Mouse (Mus musculus): ENCODE results near the gene Dsn1. TPM values are rescaled to one million over a fixed set of nuclear protein-coding genes. Genes with fewer than 3 reads are reported as not detected.
A peak's percentile ranks its signal among the peaks of the same experiment; 100 is the strongest.

Gene Dsn1
- polyA plus RNA-seq, 1 experiment from 2014 or later, result 11.9 TPM

DNA sequence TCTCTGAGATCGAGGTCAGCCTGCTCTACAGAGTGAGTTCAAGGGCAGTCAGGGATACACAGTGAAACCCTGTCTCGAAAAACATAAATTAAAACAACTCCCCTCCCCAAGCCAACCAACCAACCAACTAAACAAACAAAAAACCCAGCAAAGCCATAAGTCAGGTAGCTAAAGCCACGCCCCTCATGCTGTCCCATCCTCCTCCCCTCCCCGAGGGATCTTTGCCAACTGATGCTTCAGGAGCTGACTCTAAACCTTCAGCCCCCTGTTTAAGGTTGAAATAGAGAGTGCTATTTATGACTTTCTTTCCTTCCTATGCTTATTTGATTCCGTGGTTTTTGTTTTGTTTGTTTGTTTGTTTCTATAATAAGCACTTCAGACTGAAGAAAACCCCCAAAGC lies 40.0 kb upstream of the Dsn1 start:
- Histone ChIP-seq H3K27me3 (ENCODE audit: control insufficient read depth, insufficient read depth, low read length) (no peaks in the 10 kb centered on the region), H3K4me3 (replicated peaks; ENCODE audit: low read length) (no peak overlapping the region), H3K36me3 (replicated peaks; ENCODE audit: control insufficient read depth, insufficient read depth) (peaks cover 43% of the 10 kb centered on the region), H3K9me3 (ENCODE audit: control insufficient read depth, low read length) (no peaks in the 10 kb centered on the region), H3K4me2 (replicated peaks) (no peak overlapping the region), H3K4me1 (replicated peaks; ENCODE audit: control insufficient read depth, insufficient read depth, low read length) (peaks cover 35% of the 10 kb centered on the region), H3K27ac (no peak overlapping the region; the same call in 1 of the 2 replicates), H3K9ac (no peak overlapping the region)
- 96% methylated on average over 5 of the region's 5 CpGs for WGBS
- DNase-seq (ENCODE audit: low spot score) (no peak), ATAC-seq (ENCODE audit: low FRiP score) (no peak)

DNA sequence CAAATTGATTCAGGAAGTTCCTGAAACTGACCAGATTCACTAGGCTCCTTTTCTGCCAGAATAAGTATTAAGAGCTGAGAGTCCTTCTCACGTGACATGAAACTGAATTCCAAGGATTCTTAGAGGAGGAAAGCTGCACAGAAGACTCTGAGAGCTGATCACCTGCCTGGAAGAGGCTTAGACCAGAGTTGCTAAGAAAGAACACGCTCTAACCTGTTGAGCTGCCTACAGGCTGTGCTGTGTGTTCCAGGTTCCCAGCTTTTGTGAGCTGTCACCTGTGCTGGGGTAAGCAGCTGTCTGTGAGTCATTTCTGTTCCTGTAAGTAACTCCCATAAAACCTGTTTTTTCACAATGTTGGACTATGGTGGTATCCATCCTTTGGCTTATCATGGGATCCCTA lies 39.0 kb upstream of the Dsn1 start:
- Histone ChIP-seq H3K9ac (no peak overlapping the region), H3K36me3 (replicated peaks; ENCODE audit: control insufficient read depth, insufficient read depth) (peaks cover 49% of the 10 kb centered on the region), H3K4me1 (replicated peaks; ENCODE audit: control insufficient read depth, insufficient read depth, low read length) (peaks cover 31% of the 10 kb centered on the region), H3K4me2 (replicated peaks) (no peak overlapping the region), H3K27ac (no peak overlapping the region), H3K4me3 (replicated peaks; ENCODE audit: low read length) (no peak overlapping the region), H3K9me3 (ENCODE audit: control insufficient read depth, low read length) (no peaks in the 10 kb centered on the region), H3K27me3 (ENCODE audit: control insufficient read depth, insufficient read depth, low read length) (no peaks in the 10 kb centered on the region)
- WGBS, result 97% methylated on average over 2 of the region's 2 CpGs
- DNase-seq (ENCODE audit: low spot score) (no peak), ATAC-seq (ENCODE audit: low FRiP score) (no peak)

DNA sequence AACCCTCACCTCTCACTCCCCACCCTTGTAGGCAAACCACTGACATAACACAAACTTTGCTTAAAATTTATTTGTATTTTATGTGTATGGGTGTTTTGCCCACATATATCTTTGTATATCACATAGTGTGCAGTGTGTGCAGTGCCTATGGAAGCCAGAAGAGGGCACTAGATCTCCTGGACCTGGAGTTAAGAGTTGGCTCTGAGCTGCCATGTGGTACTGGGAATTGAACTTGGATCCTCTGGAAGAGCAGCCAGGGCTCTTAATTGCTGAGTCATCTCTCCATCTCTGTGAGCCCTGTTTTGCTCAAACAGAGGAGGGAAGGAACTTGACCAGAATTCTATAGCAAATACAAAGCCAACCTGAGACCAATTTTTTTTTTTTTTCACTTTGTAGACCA lies 37.0 kb upstream of the Dsn1 start:
- no peak for ATAC-seq (ENCODE audit: low FRiP score)
- no peaks in the 10 kb centered on the region for H3K27me3 ChIP-seq (ENCODE audit: control insufficient read depth, insufficient read depth, low read length)
- DNase-seq (ENCODE audit: low spot score), result no peak

DNA sequence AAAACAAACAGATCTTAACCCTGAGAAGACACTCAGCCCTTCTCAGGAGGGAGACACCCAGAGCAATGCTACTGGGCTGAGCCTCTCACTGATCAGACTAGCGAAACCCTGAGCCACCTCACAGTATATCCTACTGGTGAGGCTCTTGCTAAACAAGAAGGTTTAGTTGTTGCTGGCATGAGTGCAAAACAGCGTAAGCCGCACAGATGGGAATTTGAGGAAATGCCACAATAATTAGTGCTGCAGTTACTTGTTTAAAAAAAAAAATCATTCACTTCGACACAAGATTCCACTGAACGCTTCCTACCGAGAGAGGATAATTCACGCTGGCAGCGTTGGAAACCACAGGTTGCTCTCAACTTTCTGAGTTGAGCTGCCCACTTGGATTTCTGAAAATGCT lies 36.6 kb upstream of the Dsn1 start:
- H3K9ac ChIP-seq, result no peak overlapping the region
- H3K27me3 ChIP-seq (ENCODE audit: control insufficient read depth, insufficient read depth, low read length), result no peaks in the 10 kb centered on the region
- H3K4me3 ChIP-seq (replicated peaks; ENCODE audit: low read length), result no peak overlapping the region
- H3K36me3 ChIP-seq (replicated peaks; ENCODE audit: control insufficient read depth, insufficient read depth), result peaks cover 73% of the 10 kb centered on the region
- no peak for ATAC-seq (ENCODE audit: low FRiP score)
- no peak for DNase-seq (ENCODE audit: low spot score)
- H3K4me2 ChIP-seq (replicated peaks), result no peak overlapping the region
- no peak overlapping the region for H3K27ac ChIP-seq
- H3K4me1 ChIP-seq (replicated peaks; ENCODE audit: control insufficient read depth, insufficient read depth, low read length), result peaks cover 7% of the 10 kb centered on the region
- 88% methylated on average over 8 of the region's 8 CpGs for WGBS
- H3K9me3 ChIP-seq (ENCODE audit: control insufficient read depth, low read length), result no peaks in the 10 kb centered on the region

More for the DNA sequence above, 37.0 kb upstream of the Dsn1 start:
- Histone ChIP-seq H3K9me3 (ENCODE audit: control insufficient read depth, low read length) (no peaks in the 10 kb centered on the region), H3K9ac (no peak overlapping the region), H3K27ac (no peak overlapping the region), H3K4me1 (replicated peaks; ENCODE audit: control insufficient read depth, insufficient read depth, low read length) (peaks cover 12% of the 10 kb centered on the region), H3K4me3 (replicated peaks; ENCODE audit: low read length) (no peak overlapping the region), H3K36me3 (replicated peaks; ENCODE audit: control insufficient read depth, insufficient read depth) (peaks cover 68% of the 10 kb centered on the region), H3K4me2 (replicated peaks) (no peak overlapping the region)

DNA sequence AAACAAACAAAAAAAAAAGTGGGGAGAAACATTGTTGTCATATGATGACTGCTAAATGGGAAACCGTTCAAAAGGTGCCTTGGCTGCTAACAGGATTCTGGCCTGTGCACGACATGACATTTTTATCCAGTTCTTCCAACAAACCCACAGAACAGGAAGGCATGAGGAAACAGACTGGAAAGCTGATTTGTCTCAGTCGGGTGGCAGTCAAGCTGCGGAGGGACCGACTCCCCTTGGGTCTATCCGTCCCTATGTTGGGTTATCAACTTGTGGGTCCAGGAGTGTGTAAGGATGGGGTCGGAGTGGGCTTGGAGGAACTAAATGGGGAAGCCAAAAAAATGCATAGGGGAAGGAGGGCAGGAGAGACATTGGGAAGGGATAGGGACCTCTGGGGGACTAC lies 34.5 kb upstream of the Dsn1 start:
- Histone ChIP-seq H3K9me3 (ENCODE audit: control insufficient read depth, low read length) (no peaks in the 10 kb centered on the region), H3K27me3 (ENCODE audit: control insufficient read depth, insufficient read depth, low read length) (no peaks in the 10 kb centered on the region), H3K27ac (no peak overlapping the region), H3K4me2 (replicated peaks) (no peak overlapping the region), H3K4me1 (replicated peaks; ENCODE audit: control insufficient read depth, insufficient read depth, low read length) (no peaks in the 10 kb centered on the region), H3K36me3 (replicated peaks; ENCODE audit: control insufficient read depth, insufficient read depth) (peaks cover 88% of the 10 kb centered on the region), H3K4me3 (replicated peaks; ENCODE audit: low read length) (no peak overlapping the region), H3K9ac (no peak overlapping the region)
- no peak for ATAC-seq (ENCODE audit: low FRiP score)
- 93% methylated on average over 7 of the region's 7 CpGs for WGBS
- no peak for DNase-seq (ENCODE audit: low spot score)

- Histone ChIP-seq H3K4me2 (replicated peaks) (no peak overlapping the region), H3K9ac (no peak overlapping the region), H3K27me3 (ENCODE audit: control insufficient read depth, insufficient read depth, low read length) (no peaks in the 10 kb centered on the region), H3K9me3 (ENCODE audit: control insufficient read depth, low read length) (no peaks in the 10 kb centered on the region), H3K27ac (no peak overlapping the region), H3K36me3 (replicated peaks; ENCODE audit: control insufficient read depth, insufficient read depth) (peaks cover 85% of the 10 kb centered on the region), H3K4me3 (replicated peaks; ENCODE audit: low read length) (no peak overlapping the region), H3K4me1 (replicated peaks; ENCODE audit: control insufficient read depth, insufficient read depth, low read length) (no peaks in the 10 kb centered on the region)
- 83% methylated on average over 17 of the region's 17 CpGs for WGBS
- DNase-seq (ENCODE audit: low spot score), result no peak
- no peak; the same call in 1 of the 2 replicates for ATAC-seq (ENCODE audit: low FRiP score)
Measured at GRCm38 (mm10) chr2:157040649-157041046, 33.7 kb upstream of the Dsn1 start.

DNA sequence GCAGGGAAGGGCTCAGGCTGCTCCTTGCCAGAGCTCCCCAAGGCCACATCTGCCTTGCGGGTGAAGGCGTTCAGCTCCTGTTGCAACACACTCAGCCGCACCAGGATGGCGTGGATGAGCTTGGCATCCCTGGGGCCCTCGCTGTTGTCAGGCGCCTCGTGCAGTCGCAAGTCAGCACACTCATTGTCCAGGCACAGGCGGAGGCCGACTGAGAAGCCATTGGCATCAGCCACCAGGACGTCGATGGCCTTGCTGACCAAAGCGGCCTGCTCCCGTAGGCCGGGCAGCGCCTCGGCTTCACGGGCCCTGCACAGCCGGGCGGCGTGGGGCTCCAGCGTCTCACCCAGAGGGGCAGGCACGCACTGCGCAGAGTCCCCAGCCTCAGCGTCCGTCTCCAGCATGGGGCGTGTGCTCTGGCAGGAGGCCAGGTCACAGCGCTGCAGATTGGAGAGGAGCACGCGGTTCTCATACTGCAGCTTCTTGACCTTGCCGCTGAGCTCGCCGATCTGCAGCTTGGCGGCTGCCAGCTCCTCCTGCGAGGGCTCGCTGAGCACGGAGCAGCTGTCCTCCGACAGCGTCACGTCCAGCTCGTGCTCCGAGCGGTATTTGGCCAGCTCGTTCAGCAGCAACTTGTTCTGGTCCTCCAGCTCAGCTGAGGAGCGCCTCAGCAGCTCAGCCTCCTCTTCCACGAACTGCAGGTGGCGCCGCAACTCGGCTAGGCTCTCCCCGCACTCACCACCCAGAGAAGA lies 33.1 kb upstream of the Dsn1 start:
- peaks cover 85% of the 10 kb centered on the region for H3K36me3 ChIP-seq (replicated peaks; ENCODE audit: control insufficient read depth, insufficient read depth)
- DNase-seq (ENCODE audit: low spot score), result peak; percentile 35
- H3K27ac ChIP-seq, result no peak overlapping the region

DNA sequence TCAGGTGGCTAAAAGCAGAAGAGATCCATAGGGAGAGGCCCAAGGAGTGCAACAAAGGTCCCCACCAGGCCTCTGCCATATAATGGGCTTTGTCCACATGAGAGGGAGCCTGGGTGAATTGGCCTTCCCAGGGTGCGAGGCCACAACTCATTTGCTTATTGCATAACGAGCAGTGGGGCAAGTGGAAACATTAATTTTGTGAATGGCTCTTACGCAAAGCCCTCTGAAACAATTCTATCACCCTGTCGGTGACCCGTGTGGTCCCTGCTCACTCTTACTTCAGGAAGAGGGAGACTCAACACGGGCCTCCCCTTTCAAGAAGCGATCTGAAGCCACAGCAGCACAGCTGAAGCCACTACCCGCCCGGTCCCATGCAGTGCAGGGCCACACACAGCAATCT lies 30.3 kb upstream of the Dsn1 start:
- Histone ChIP-seq H3K9me3 (ENCODE audit: control insufficient read depth, low read length) (no peaks in the 10 kb centered on the region), H3K4me2 (replicated peaks) (no peak overlapping the region), H3K27me3 (ENCODE audit: control insufficient read depth, insufficient read depth, low read length) (no peaks in the 10 kb centered on the region), H3K36me3 (replicated peaks; ENCODE audit: control insufficient read depth, insufficient read depth) (peaks cover 91% of the 10 kb centered on the region), H3K27ac (no peak overlapping the region), H3K9ac (no peak overlapping the region), H3K4me3 (replicated peaks; ENCODE audit: low read length) (no peak overlapping the region), H3K4me1 (replicated peaks; ENCODE audit: control insufficient read depth, insufficient read depth, low read length) (no peaks in the 10 kb centered on the region)
- ATAC-seq (ENCODE audit: low FRiP score), result no peak
- DNase-seq (ENCODE audit: low spot score), result no peak
- WGBS, result 79% methylated on average over 9 of the region's 9 CpGs

More for the DNA sequence above, 33.1 kb upstream of the Dsn1 start:
- Histone ChIP-seq H3K27me3 (ENCODE audit: control insufficient read depth, insufficient read depth, low read length) (no peaks in the 10 kb centered on the region), H3K9ac (no peak overlapping the region), H3K9me3 (ENCODE audit: control insufficient read depth, low read length) (no peaks in the 10 kb centered on the region), H3K4me3 (replicated peaks; ENCODE audit: low read length) (no peak overlapping the region), H3K4me1 (replicated peaks; ENCODE audit: control insufficient read depth, insufficient read depth, low read length) (no peaks in the 10 kb centered on the region), H3K4me2 (replicated peaks) (no peak overlapping the region)
- 74% methylated on average over 48 of the region's 50 CpGs for WGBS
- ATAC-seq (ENCODE audit: low FRiP score), result peak; percentile 67; the same call in 1 of the 2 replicates

DNA sequence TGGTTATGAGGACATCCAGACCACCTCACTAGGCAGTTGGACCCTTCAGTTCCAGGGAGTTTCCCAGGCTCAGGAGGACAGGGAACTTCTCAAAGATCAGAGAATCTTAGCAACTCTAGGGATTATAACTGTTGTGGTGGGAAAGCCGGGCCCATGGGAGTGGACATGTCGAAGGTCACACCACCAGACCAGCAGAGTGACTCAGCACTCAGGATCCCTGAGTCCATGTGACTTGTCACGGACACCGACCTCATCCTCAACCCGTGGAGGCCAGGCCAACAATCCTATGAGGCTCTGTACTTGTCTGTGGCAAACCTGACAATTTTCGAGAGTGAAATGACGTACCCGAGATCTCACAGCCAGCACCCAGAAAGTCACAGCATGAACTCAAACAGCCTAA lies 29.4 kb upstream of the Dsn1 start:
- Histone ChIP-seq H3K27me3 (ENCODE audit: control insufficient read depth, insufficient read depth, low read length) (no peaks in the 10 kb centered on the region), H3K9me3 (ENCODE audit: control insufficient read depth, low read length) (no peaks in the 10 kb centered on the region), H3K27ac (no peak overlapping the region), H3K4me1 (replicated peaks; ENCODE audit: control insufficient read depth, insufficient read depth, low read length) (no peaks in the 10 kb centered on the region), H3K9ac (no peak overlapping the region), H3K4me3 (replicated peaks; ENCODE audit: low read length) (no peak overlapping the region), H3K4me2 (replicated peaks) (no peak overlapping the region), H3K36me3 (replicated peaks; ENCODE audit: control insufficient read depth, insufficient read depth) (peaks cover 91% of the 10 kb centered on the region)
- ATAC-seq (ENCODE audit: low FRiP score) (no peak), DNase-seq (ENCODE audit: low spot score) (no peak)
- WGBS, result 91% methylated on average over 8 of the region's 8 CpGs

DNA sequence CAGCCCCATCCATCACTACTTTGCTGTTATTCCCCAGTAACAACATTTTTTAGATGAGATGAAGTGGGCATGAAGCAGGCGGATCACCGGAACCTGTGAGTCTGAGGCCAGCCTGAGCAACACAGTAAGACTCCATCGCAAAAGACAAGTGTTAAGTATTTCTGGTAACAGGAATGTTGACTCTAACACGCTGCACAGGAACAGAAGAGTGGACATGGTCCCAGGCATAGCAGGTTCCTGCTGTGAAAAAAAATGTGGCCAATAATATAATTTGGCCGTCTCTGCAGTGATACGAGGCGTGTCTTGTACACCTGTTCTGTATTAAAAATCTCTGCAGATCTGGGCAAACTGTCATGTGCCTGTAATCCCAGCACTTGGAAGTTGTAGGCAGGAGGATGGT lies 28.4 kb upstream of the Dsn1 start:
- Histone ChIP-seq H3K27me3 (ENCODE audit: control insufficient read depth, insufficient read depth, low read length) (no peaks in the 10 kb centered on the region), H3K9ac (no peak overlapping the region), H3K4me3 (replicated peaks; ENCODE audit: low read length) (no peak overlapping the region), H3K9me3 (ENCODE audit: control insufficient read depth, low read length) (no peaks in the 10 kb centered on the region), H3K4me2 (replicated peaks) (no peak overlapping the region), H3K4me1 (replicated peaks; ENCODE audit: control insufficient read depth, insufficient read depth, low read length) (no peaks in the 10 kb centered on the region), H3K27ac (no peak overlapping the region), H3K36me3 (replicated peaks; ENCODE audit: control insufficient read depth, insufficient read depth) (peaks cover 91% of the 10 kb centered on the region)
- ATAC-seq (ENCODE audit: low FRiP score) (no peak), DNase-seq (ENCODE audit: low spot score) (no peak)
- WGBS, result 89% methylated on average over 7 of the region's 7 CpGs

Data from hindbrain, embryonic 14.5 days (tissue).